Mouse (Mus musculus) gastrocnemius, postnatal 14 days (tissue): ENCODE results near the gene Pcolce2. TPM values are rescaled to one million over a fixed set of nuclear protein-coding genes. Genes with fewer than 3 reads are reported as not detected.

Experiments used
- DNase-seq: peaks from one replicate; pipeline ENCODE4 v3.0.0; 2021; ENCODE audit warnings: mixed read lengths
- intact Hi-C: fragments of 180-260 bp; cut with DNase I; formaldehyde crosslinking; loops from one replicate; pipeline ENCODE4 v1.15.1; 2025; ENCODE audit warnings: low total_unique reads
- total RNA-seq, 2 experiments: library from RNA; stranded (reverse); gene quantifications; 2 replicates each; pipeline ENCODE4 v1.2.3; 2021

The Pcolce2 gene
- total RNA-seq, 2 experiments from 2014 or later = 7.4 to 9.9 TPM

GRCm38 (mm10) chr9:95695023-95695422 is 57.6 kb downstream of the Pcolce2 start:
- intact Hi-C loops = loop anchor here (10.0 kb wide), 1 partner anchor 160 kb away; no protein-coding TSS in a partner anchor
- DNase-seq = no peak

GRCm38 (mm10) chr9:95696581-95696980 is 59.2 kb downstream of the Pcolce2 start:
- no peak for DNase-seq
- intact Hi-C loops = loop anchor here (10.0 kb wide), 1 partner anchor 162 kb away; no protein-coding TSS in a partner anchor

GRCm38 (mm10) chr9:95697808-95698207 is 60.4 kb downstream of the Pcolce2 start:
- intact Hi-C loops = loop anchor here (10.0 kb wide), 1 partner anchor 163 kb away; no protein-coding TSS in a partner anchor
- peak; percentile 10 for DNase-seq

- DNase-seq = no peak
- intact Hi-C loops = loop anchor here (10.0 kb wide), 1 partner anchor 164 kb away; no protein-coding TSS in a partner anchor
Observed at GRCm38 (mm10) chr9:95699273-95699672, 61.9 kb downstream of the Pcolce2 start.

- DNase-seq = no peak
- intact Hi-C loops = no loop called here
Observed at GRCm38 (mm10) chr9:95704078-95704477, 66.7 kb downstream of the Pcolce2 start.

- DNase-seq = no peak
- intact Hi-C loops = no loop called here
Observed at GRCm38 (mm10) chr9:95705371-95705770, 68.0 kb downstream of the Pcolce2 start.

- intact Hi-C loops = no loop called here
- DNase-seq = no peak
Observed at GRCm38 (mm10) chr9:95708943-95709342, 71.5 kb downstream of the Pcolce2 start.

- intact Hi-C loops = no loop called here
- DNase-seq = no peak
Observed at GRCm38 (mm10) chr9:95712574-95712973, 75.2 kb downstream of the Pcolce2 start.

- no peak for DNase-seq
- intact Hi-C loops = no loop called here
Observed at GRCm38 (mm10) chr9:95736238-95736637, 98.8 kb downstream of the Pcolce2 start.

- intact Hi-C loops = no loop called here
- no peak for DNase-seq
Observed at GRCm38 (mm10) chr9:95744845-95745613, 107.6 kb downstream of the Pcolce2 start.

GRCm38 (mm10) chr9:95747298-95747697 is 109.9 kb downstream of the Pcolce2 start:
- no peak for DNase-seq
- intact Hi-C loops = no loop called here

Other genes starting within 250 kb of the Pcolce2 start
- 1 to 10 TPM; 1.6 to 3.1 TPM for gene Chst2, start 230.9 kb upstream of the Pcolce2 start, total RNA-seq
- 10 to 100 TPM; 24.6 to 25.2 TPM for gene U2surp, start 125.6 kb upstream of the Pcolce2 start, total RNA-seq
- 1 to 10 TPM; 4.5 to 4.8 TPM for gene Paqr9, start 77.9 kb upstream of the Pcolce2 start, total RNA-seq
- gene Trpc1, start 112.8 kb downstream of the Pcolce2 start, total RNA-seq = 1 to 10 TPM; 1.2 to 1.3 TPM
- under 1 TPM; 0.13 to 0.33 TPM for gene Pls1, start 207.7 kb downstream of the Pcolce2 start, total RNA-seq
- gene Atr, start 220.0 kb downstream of the Pcolce2 start, total RNA-seq = 1 to 10 TPM; 4.4 to 4.6 TPM